In the genomic region with DNA sequence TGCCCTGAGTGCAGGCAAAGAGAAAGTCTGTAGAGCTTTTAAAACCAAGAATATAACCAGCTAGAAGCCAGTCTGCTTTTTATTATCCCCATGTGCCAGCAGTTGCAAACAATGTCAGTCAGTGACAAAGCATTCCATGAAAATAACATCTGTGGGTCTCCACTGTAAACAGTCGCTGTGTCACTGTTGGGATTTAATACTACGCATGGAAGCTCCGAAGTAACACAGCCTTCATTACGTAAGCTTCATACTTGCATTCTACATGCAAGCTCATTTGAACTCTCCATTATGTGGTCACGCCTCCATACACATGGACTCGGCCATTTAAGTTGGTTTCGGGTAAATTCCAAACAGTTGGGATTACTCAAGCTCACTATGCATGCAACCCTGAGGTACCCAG, we compare ENCODE assay signal across 22 mouse cellular contexts.
"Had no signal": no experiment of that assay in that cellular context is flagged by ENCODE, and none has a peak within 500 bp of the region (broad histone marks: within the 10 kb centered on the region; RNA-seq: fewer than 3 reads in every experiment).

No protein-coding gene starts in this region.

- H3K4me3 ChIP-seq: limb, embryonic 10.5 days; limb, embryonic 13.5 days; liver, embryonic 12.5 days; liver, embryonic 15.5 days; midbrain, embryonic 12.5 days; midbrain, embryonic 15.5 days; myocyte had no signal

- H3K4me1 ChIP-seq: midbrain, embryonic 12.5 days; midbrain, embryonic 15.5 days had no signal

- H3K27me3 ChIP-seq: limb, embryonic 13.5 days; midbrain, embryonic 12.5 days; midbrain, embryonic 15.5 days had no signal

- DNase-seq: kidney, adult 18-20 months; kidney, adult 9 months; kidney, postnatal 14 days; kidney, postnatal 4 days; liver; lung, adult 18-20 months; lung, postnatal 14 days; lung, postnatal 4 days; right cerebral cortex, adult 18-20 months; right cerebral cortex, postnatal 14 days; right cerebral cortex, postnatal 4 days; thymus, adult 2 months; thymus, postnatal 14 days; thymus, postnatal 4 days had no signal

- H3K27ac ChIP-seq: limb, embryonic 10.5 days; limb, embryonic 13.5 days; liver, embryonic 12.5 days; liver, embryonic 15.5 days; midbrain, embryonic 12.5 days; midbrain, embryonic 15.5 days; stomach, postnatal 0 days had no signal

- H3K9me3 ChIP-seq: limb, embryonic 10.5 days; limb, embryonic 13.5 days; liver, embryonic 12.5 days; liver, embryonic 15.5 days; midbrain, embryonic 12.5 days; midbrain, embryonic 15.5 days had no signal

- H3K9ac ChIP-seq: limb, embryonic 13.5 days; liver, embryonic 12.5 days; liver, embryonic 15.5 days; midbrain, embryonic 12.5 days; midbrain, embryonic 15.5 days had no signal

- ATAC-seq: liver, embryonic 12.5 days; midbrain, embryonic 15.5 days had no signal

- H3K36me3 ChIP-seq: limb, embryonic 10.5 days; limb, embryonic 13.5 days; liver, embryonic 12.5 days; liver, embryonic 15.5 days; midbrain, embryonic 12.5 days; midbrain, embryonic 15.5 days had no signal

- H3K4me2 ChIP-seq: limb, embryonic 13.5 days; liver, embryonic 12.5 days; liver, embryonic 15.5 days; midbrain, embryonic 12.5 days; midbrain, embryonic 15.5 days had no signal
